Mouse (Mus musculus): ENCODE results near the gene Adcy2.

GRCm38 (mm10) chr13:68603085-68603484, 396.3 kb downstream of the Adcy2 start:
- TF ChIP-seq POLR2A (IDR thresholded peaks at IDR 0.05; ENCODE audit: control insufficient read depth, low read depth, low read length) (no peak), CTCF (IDR thresholded peaks at IDR 0.05; ENCODE audit: control insufficient read depth, insufficient read depth, insufficient replicate concordance, low read depth, low read length) (no peak)
